Mouse (Mus musculus) lung, embryonic 14.5 days (tissue): ENCODE results near the gene Utp11. TPM values are rescaled to one million over a fixed set of nuclear protein-coding genes. Genes with fewer than 3 reads are reported as not detected.
A peak's percentile ranks its signal among the peaks of the same experiment; 100 is the strongest.

Experiments
- ATAC-seq: fragments of 200-750 bp; cut with Nextera tagmentation; 2 replicates; pipeline ENCODE4 v1.8.0; 2017; ENCODE audit warnings: mild to moderate bottlenecking, moderate TSS enrichment, moderate library complexity; ENCODE audit not compliant: insufficient read depth
- DNase-seq: peaks from one replicate; pipeline ENCODE4 v3.0.0-alpha.2; 2015
- H3K27ac ChIP-seq: fragments of 300-500 bp; sonication (generic); 2 replicates; pipeline ENCODE4 v1.5.1; 2014; ENCODE audit warnings: low read depth, mild to moderate bottlenecking, moderate library complexity
- H3K27me3 ChIP-seq: fragments of 300-500 bp; sonication (generic); 2 replicates; pipeline ENCODE4 v1.6.1; 2014; ENCODE audit warnings: low read length, control low read depth; ENCODE audit not compliant: insufficient read depth
- H3K36me3 ChIP-seq: fragments of 300-500 bp; sonication (generic); 2 replicates; pipeline ENCODE4 v1.6.1; 2014; ENCODE audit warnings: control low read depth; ENCODE audit not compliant: insufficient read depth
- H3K4me1 ChIP-seq: fragments of 300-500 bp; sonication (generic); 2 replicates; pipeline ENCODE4 v1.6.1; 2014; ENCODE audit warnings: antibody characterized with exemption, control low read depth; ENCODE audit not compliant: insufficient read depth
- H3K4me2 ChIP-seq: fragments of 300-500 bp; sonication (generic); 2 replicates; pipeline ENCODE4 v1.6.1; 2014; ENCODE audit warnings: mild to moderate bottlenecking
- H3K4me3 ChIP-seq: fragments of 300-500 bp; sonication (generic); 2 replicates; pipeline ENCODE4 v1.5.1; 2014; ENCODE audit warnings: low read depth, low read length
- H3K9ac ChIP-seq: fragments of 300-500 bp; sonication (generic); 2 replicates; pipeline ENCODE4 v1.6.1; 2014
- H3K9me3 ChIP-seq: fragments of 300-500 bp; sonication (generic); 2 replicates; pipeline ENCODE4 v1.6.1; 2016; ENCODE audit warnings: low read depth, low read length, control low read depth
- CTCF ChIP-seq: IDR thresholded peaks from 2 replicates; pipeline ENCODE4 v1.5.1; 2016; ENCODE audit warnings: antibody characterized with exemption, low read depth
- WGBS: fragments of 180-500 bp; shearing (Covaris S2); extraction: QIAGEN DNeasy Blood & Tissue Kit; methylation state at CpG from one replicate; pipeline ENCODE4 v1.1.7; 2014; 5-methylcytosine and 5-hydroxymethylcytosine counted together
- polyA plus RNA-seq: library from polyadenylated mRNA; unstranded; fragments of >200 nt; fragmentation: Nextera tagmentation; extraction: Ambion mirVana; gene quantifications from 2 replicates; pipeline ENCODE4 v1.2.1, GENCODE M21; 2014

Utp11 gene
- polyA plus RNA-seq, 1 experiment from 2014 or later, result 59.0 TPM

GRCm38 (mm10) chr4:124659251-124660217, 33.9 kb downstream of the Utp11 start:
- H3K4me1 ChIP-seq, result no peaks in the 10 kb centered on the region; the same call in 1 of the 2 replicates
- no peak overlapping the region for H3K9ac ChIP-seq
- no peaks in the 10 kb centered on the region for H3K9me3 ChIP-seq
- peak; percentile 28 for DNase-seq
- TF ChIP-seq CTCF, result no peak
- H3K36me3 ChIP-seq, result no peaks in the 10 kb centered on the region
- peak overlapping the region; percentile 53 for H3K4me2 ChIP-seq
- peaks cover 91% of the 10 kb centered on the region for H3K27me3 ChIP-seq
- WGBS, result 2% methylated on average over 68 of the region's 68 CpGs
- no peak for ATAC-seq
- H3K27ac ChIP-seq, result no peak overlapping the region
- H3K4me3 ChIP-seq, result peak overlapping the region; percentile 56

- Histone ChIP-seq H3K4me3 (peak overlapping the region; percentile 56), H3K4me2 (peak overlapping the region; percentile 96), H3K36me3 (no peaks in the 10 kb centered on the region), H3K9ac (no peak overlapping the region), H3K27ac (no peak overlapping the region), H3K4me1 (no peaks in the 10 kb centered on the region; the same call in 1 of the 2 replicates), H3K9me3 (no peaks in the 10 kb centered on the region), H3K27me3 (peaks cover 93% of the 10 kb centered on the region)
- peak; percentile 29 for DNase-seq
- ATAC-seq, result no peak
- WGBS, result 1% methylated on average over 39 of the region's 39 CpGs
- TF ChIP-seq CTCF, result no peak
Observed at GRCm38 (mm10) chr4:124658412-124658851, 35.0 kb downstream of the Utp11 start.

- ATAC-seq (no peak; the same call in 1 of the 2 replicates), DNase-seq (no peak)
- Histone ChIP-seq H3K27me3 (peaks cover 94% of the 10 kb centered on the region), H3K9me3 (no peaks in the 10 kb centered on the region), H3K9ac (no peak overlapping the region; the same call in 1 of the 2 replicates), H3K4me2 (peak overlapping the region; percentile 96), H3K4me1 (no peaks in the 10 kb centered on the region; the same call in 1 of the 2 replicates), H3K27ac (no peak overlapping the region), H3K36me3 (no peaks in the 10 kb centered on the region), H3K4me3 (peak overlapping the region; percentile 56)
- TF ChIP-seq CTCF, result no peak
- under 1% methylated on average over 53 of the region's 61 CpGs for WGBS
Observed at GRCm38 (mm10) chr4:124657781-124658180, 35.6 kb downstream of the Utp11 start.

GRCm38 (mm10) chr4:124656854-124657650, 36.3 kb downstream of the Utp11 start:
- ATAC-seq (peak; percentile 93), DNase-seq (peak; percentile 90)
- Histone ChIP-seq H3K4me3 (peak overlapping the region; percentile 56), H3K27me3 (peaks cover 92% of the 10 kb centered on the region), H3K36me3 (no peaks in the 10 kb centered on the region), H3K9me3 (no peaks in the 10 kb centered on the region), H3K27ac (no peak overlapping the region), H3K9ac (peak overlapping the region; percentile 32; the same call in 1 of the 2 replicates), H3K4me1 (no peaks in the 10 kb centered on the region; the same call in 1 of the 2 replicates), H3K4me2 (peak overlapping the region; percentile 96)
- under 1% methylated on average over 92 of the region's 92 CpGs for WGBS
- TF ChIP-seq CTCF, result no peak

GRCm38 (mm10) chr4:124656518-124656853, 36.9 kb downstream of the Utp11 start, which contains the start of gene Pou3f1:
Gene Pou3f1, plus strand, starts transcription at chr4:124656807.
- Histone ChIP-seq H3K4me2 (peak within 1 kb of the TSS; percentile 96), H3K27me3 (peaks cover 86% of the 10 kb centered on the region), H3K36me3 (no peaks in the 10 kb centered on the region), H3K9me3 (no peaks in the 10 kb centered on the region), H3K4me3 (peak within 1 kb of the TSS; percentile 56), H3K4me1 (no peaks in the 10 kb centered on the region; the same call in 1 of the 2 replicates), H3K27ac (no peak within 1 kb of the TSS), H3K9ac (peak within 1 kb of the TSS; percentile 32; the same call in 1 of the 2 replicates)
- 0 out of 2 replicates have a peak, but pooled peaks have one; percentile 14 for TF ChIP-seq CTCF
- peak; percentile 32 for DNase-seq
- ATAC-seq, result no peak
- 2% methylated on average over 15 of the region's 15 CpGs for WGBS

GRCm38 (mm10) chr4:124652886-124653285, 40.5 kb downstream of the Utp11 start:
- TF ChIP-seq CTCF, result no peak
- H3K4me2 ChIP-seq, result no peak overlapping the region
- no peaks in the 10 kb centered on the region for H3K36me3 ChIP-seq
- no peak overlapping the region for H3K27ac ChIP-seq
- no peak overlapping the region for H3K9ac ChIP-seq
- no peak for ATAC-seq
- WGBS, result 6% methylated on average over 9 of the region's 9 CpGs
- no peaks in the 10 kb centered on the region for H3K9me3 ChIP-seq
- no peak overlapping the region for H3K4me3 ChIP-seq
- no peaks in the 10 kb centered on the region; the same call in 1 of the 2 replicates for H3K4me1 ChIP-seq
- H3K27me3 ChIP-seq, result peaks cover 52% of the 10 kb centered on the region
- DNase-seq, result no peak
